Mouse (Mus musculus) erythroblast, embryonic 14.5 days (primary cell): ENCODE measurements around the gene Frmd4b. TPM values are rescaled to one million over a fixed set of nuclear protein-coding genes. Genes with fewer than 3 reads are reported as not detected.

Experiments used
- H3K27me3 ChIP-seq: 2 replicates; pipeline ENCODE4 v1.6.1; 2012; ENCODE audit warnings: inconsistent platforms; ENCODE audit not compliant: control insufficient read depth
- H3K36me3 ChIP-seq: 2 replicates; pipeline ENCODE4 v1.6.1; 2012; ENCODE audit warnings: mild to moderate bottlenecking, inconsistent platforms; ENCODE audit not compliant: control insufficient read depth
- H3K4me1 ChIP-seq: 2 replicates; pipeline ENCODE4 v1.6.1; 2012; ENCODE audit warnings: inconsistent platforms; ENCODE audit not compliant: control insufficient read depth
- H3K4me3 ChIP-seq: replicated peaks from 2 replicates; pipeline ENCODE3; 2012; ENCODE audit warnings: moderate library complexity, mild to moderate bottlenecking, inconsistent platforms
- H3K9me3 ChIP-seq: 2 replicates; pipeline ENCODE4 v1.6.1; 2012; ENCODE audit warnings: low read length, inconsistent platforms, mixed read lengths; ENCODE audit not compliant: control insufficient read depth
- GATA1 ChIP-seq: IDR thresholded peaks from 2 replicates; pipeline ENCODE4 v1.6.1; 2012; ENCODE audit warnings: low read length, inconsistent platforms, mixed read lengths
- TAL1 ChIP-seq: IDR thresholded peaks from 3 replicates; pipeline ENCODE4 v1.6.1; 2012; ENCODE audit warnings: low read length, inconsistent platforms, mixed read lengths
- polyA plus RNA-seq: library from polyadenylated mRNA; stranded (reverse); fragments of >175 nt; gene quantifications from 2 replicates; pipeline ENCODE4 v1.2.3, GENCODE M21; 2012

The Frmd4b gene
- polyA plus RNA-seq, 1 experiment: not detected

- H3K4me1 ChIP-seq: no peaks in the 10 kb centered on the region
- peaks cover 4% of the 10 kb centered on the region; the same call in 1 of the 2 replicates for H3K36me3 ChIP-seq
- TF ChIP-seq TAL1 (no peak), GATA1 (no peak)
- H3K27me3 ChIP-seq: no peaks in the 10 kb centered on the region
- no peak overlapping the region for H3K4me3 ChIP-seq
- H3K9me3 ChIP-seq: no peaks in the 10 kb centered on the region
Measured at GRCm38 (mm10) chr6:97305010-97305409, 312.3 kb downstream of the Frmd4b start.

GRCm38 (mm10) chr6:97303277-97304109, 313.8 kb downstream of the Frmd4b start:
- TF ChIP-seq TAL1: no peak
- TF ChIP-seq GATA1: no peak
- Histone ChIP-seq H3K4me1 (no peaks in the 10 kb centered on the region), H3K9me3 (no peaks in the 10 kb centered on the region), H3K4me3 (no peak overlapping the region), H3K27me3 (no peaks in the 10 kb centered on the region), H3K36me3 (peaks cover 4% of the 10 kb centered on the region; the same call in 1 of the 2 replicates)

- Histone ChIP-seq H3K27me3 (no peaks in the 10 kb centered on the region), H3K36me3 (peaks cover 8% of the 10 kb centered on the region; the same call in 1 of the 2 replicates), H3K4me1 (no peaks in the 10 kb centered on the region), H3K9me3 (no peaks in the 10 kb centered on the region), H3K4me3 (no peak overlapping the region)
- TF ChIP-seq TAL1: no peak
- no peak for TF ChIP-seq GATA1
Measured at GRCm38 (mm10) chr6:97302303-97302702, 315.0 kb downstream of the Frmd4b start.

DNA sequence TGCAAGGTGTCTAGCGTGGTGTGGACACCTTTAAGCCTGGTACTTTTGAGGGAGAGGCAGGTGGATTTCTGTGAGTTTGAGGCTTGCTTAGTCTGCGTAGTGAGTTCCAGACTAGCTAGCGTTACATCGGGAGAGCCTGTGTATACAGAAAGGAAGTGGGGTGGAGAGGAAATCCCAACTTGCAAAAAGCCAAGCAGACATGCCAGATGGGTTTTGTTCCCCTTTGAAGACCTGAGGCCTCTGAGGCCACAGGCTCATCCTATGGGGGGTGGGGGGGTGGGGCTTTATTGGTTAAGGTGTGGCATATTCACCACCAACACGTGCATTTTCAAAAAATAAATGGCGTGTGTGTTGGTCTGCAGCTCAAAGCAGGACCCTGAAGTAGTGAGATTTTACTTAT, 316.7 kb downstream of the Frmd4b start:
- TF ChIP-seq TAL1: no peak
- TF ChIP-seq GATA1: no peak
- H3K9me3 ChIP-seq: no peaks in the 10 kb centered on the region
- no peak overlapping the region for H3K4me3 ChIP-seq
- no peaks in the 10 kb centered on the region for H3K27me3 ChIP-seq
- H3K4me1 ChIP-seq: no peaks in the 10 kb centered on the region
- H3K36me3 ChIP-seq: peaks cover 10% of the 10 kb centered on the region; the same call in 1 of the 2 replicates

DNA sequence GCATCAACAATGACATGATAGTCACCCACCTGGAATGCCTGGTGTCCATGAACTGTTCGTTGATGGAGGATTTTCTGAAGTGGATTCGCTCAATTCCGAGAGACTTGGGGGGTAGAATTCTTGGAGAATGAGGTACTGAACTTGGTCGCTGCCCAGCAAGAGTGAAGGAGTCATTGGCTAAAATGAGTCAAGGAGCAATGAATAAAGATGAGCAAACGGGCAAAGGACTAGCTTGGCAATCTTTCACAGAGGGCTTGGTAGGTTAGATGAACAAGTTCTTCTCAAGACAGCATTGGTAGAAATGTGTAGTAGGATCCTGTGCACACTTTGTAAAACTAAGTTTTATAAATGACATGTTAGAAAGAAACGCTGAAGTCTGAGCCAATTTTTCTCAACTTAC, 317.2 kb downstream of the Frmd4b start:
- Histone ChIP-seq H3K4me3 (no peak overlapping the region), H3K36me3 (peaks cover 10% of the 10 kb centered on the region; the same call in 1 of the 2 replicates), H3K9me3 (no peaks in the 10 kb centered on the region), H3K27me3 (no peaks in the 10 kb centered on the region), H3K4me1 (no peaks in the 10 kb centered on the region)
- no peak for TF ChIP-seq GATA1
- TF ChIP-seq TAL1: no peak

GRCm38 (mm10) chr6:97297151-97297550, 320.2 kb downstream of the Frmd4b start:
- Histone ChIP-seq H3K4me1 (no peaks in the 10 kb centered on the region), H3K9me3 (no peaks in the 10 kb centered on the region), H3K27me3 (no peaks in the 10 kb centered on the region), H3K4me3 (no peak overlapping the region), H3K36me3 (peaks cover 8% of the 10 kb centered on the region; the same call in 1 of the 2 replicates)
- TF ChIP-seq TAL1 (no peak), GATA1 (no peak)

- no peak for TF ChIP-seq TAL1
- no peaks in the 10 kb centered on the region for H3K9me3 ChIP-seq
- no peaks in the 10 kb centered on the region for H3K4me1 ChIP-seq
- no peak overlapping the region for H3K4me3 ChIP-seq
- no peaks in the 10 kb centered on the region for H3K27me3 ChIP-seq
- H3K36me3 ChIP-seq: peaks cover 8% of the 10 kb centered on the region; the same call in 1 of the 2 replicates
Measured at GRCm38 (mm10) chr6:97295866-97296527, 321.3 kb downstream of the Frmd4b start.

DNA sequence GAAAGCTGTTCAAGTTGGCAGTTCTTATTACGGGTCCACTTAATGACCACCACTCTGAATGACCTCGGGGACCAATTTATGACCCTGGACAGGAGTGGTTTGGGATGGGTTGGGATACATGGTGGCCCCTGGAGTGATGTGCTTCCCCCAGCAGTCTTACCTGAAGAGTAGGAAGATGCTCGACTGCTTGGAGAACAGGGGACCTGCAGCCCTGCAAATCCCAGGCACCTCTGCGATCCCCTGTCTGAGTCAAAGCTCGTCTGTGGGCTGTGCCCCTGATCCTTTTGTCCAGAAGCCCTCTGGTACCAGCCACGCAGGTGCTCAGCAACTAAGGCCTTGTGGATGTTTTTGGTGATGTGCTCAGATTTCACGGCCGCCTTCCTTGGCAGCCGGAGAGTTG, 321.9 kb downstream of the Frmd4b start:
- Histone ChIP-seq H3K36me3 (peaks cover 8% of the 10 kb centered on the region; the same call in 1 of the 2 replicates), H3K4me1 (no peaks in the 10 kb centered on the region), H3K4me3 (no peak overlapping the region), H3K9me3 (no peaks in the 10 kb centered on the region), H3K27me3 (no peaks in the 10 kb centered on the region)
- TF ChIP-seq GATA1 (no peak), TAL1 (no peak)
